Mouse (Mus musculus) bone marrow macrophage, adult 2 months (primary cell): ENCODE results near the gene Acan.

ENCODE experiments used
- CTCF ChIP-seq: IDR thresholded peaks from 2 replicates; pipeline ENCODE4 v1.5.1; 2012; ENCODE audit warnings: low read depth, mild to moderate bottlenecking, low read length, moderate library complexity
- POLR2A ChIP-seq: IDR thresholded peaks from 2 replicates; pipeline ENCODE4 v1.6.1; 2012; ENCODE audit warnings: mild to moderate bottlenecking, low read depth, low read length, borderline replicate concordance

GRCm38 (mm10) chr7:79054111-79054510 lies 828 bp downstream of the Acan start:
- no peak for TF ChIP-seq POLR2A
- TF ChIP-seq CTCF, result no peak
